Mouse (Mus musculus): ENCODE measurements around the gene Nepro. TPM values are rescaled to one million over a fixed set of nuclear protein-coding genes. Genes with fewer than 3 reads are reported as not detected.
A peak's percentile ranks its signal among the peaks of the same experiment; 100 is the strongest.

Nepro gene
- total RNA-seq, 2 experiments from 2014 or later: 3.2 to 3.4 TPM

DNA sequence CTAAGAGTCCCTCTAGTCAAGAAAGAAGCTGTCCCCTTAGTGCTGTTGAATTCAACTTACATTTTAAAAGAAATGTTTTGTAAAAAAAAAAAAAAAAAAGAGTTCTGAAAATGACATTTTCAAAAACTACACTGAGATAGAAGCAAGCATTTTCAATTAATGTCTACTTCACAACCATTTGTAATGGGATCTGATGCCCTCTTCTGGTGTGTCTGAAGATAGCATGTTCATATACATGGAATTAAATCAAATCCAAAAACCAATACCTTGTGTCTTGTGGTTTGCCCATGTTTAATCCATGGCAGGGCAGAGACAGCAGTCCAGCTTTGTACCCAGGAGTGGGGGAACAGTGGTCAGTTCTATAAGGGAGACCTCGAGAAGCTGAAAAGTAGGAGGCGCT lies 6.3 kb upstream of the Nepro start:
- intact Hi-C loops (cut with DNase I): loop anchor here (10.0 kb wide), 1 partner anchor 233 kb away; no protein-coding TSS in a partner anchor
- no peak overlapping the region for H3K4me3 ChIP-seq
- DNase-seq: no peak
- no peak overlapping the region for H3K27ac ChIP-seq
- peak; percentile 38; the same call in 1 of the 2 replicates for TF ChIP-seq CTCF (IDR thresholded peaks at IDR 0.05)

DNA sequence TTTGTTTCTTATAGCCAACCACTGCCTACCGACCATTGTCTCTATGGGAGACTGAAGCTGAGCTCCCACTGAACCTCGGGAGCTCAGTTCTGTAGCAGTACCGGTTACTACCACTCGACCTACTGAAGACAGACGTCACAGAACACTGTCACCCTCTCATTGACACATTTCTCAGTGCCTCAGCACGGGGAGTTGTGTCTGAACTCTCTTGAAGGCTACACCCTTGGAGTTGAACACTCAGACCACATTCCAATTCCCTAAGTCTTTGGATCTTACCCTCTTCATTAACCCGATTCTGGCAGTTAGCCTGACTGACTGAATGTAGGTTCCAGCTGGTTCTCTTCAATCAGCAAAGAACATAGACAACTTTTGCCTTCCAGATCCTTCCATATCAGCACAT lies 4.8 kb upstream of the Nepro start:
- H3K4me3 ChIP-seq: no peak overlapping the region
- no peak for DNase-seq
- intact Hi-C loops (cut with DNase I): loop anchor here (10.0 kb wide), 1 partner anchor 235 kb away; no protein-coding TSS in a partner anchor
- TF ChIP-seq CTCF (IDR thresholded peaks at IDR 0.05): no peak
- peak overlapping the region; percentile 21; the same call in 1 of the 2 replicates for H3K27ac ChIP-seq

GRCm38 (mm10) chr16:44720518-44720917 lies 3.6 kb upstream of the Nepro start:
- intact Hi-C loops (cut with DNase I): loop anchor here (10.0 kb wide), 1 partner anchor 374 kb away; the partner anchor contains the start of gene Ccdc80

DNA sequence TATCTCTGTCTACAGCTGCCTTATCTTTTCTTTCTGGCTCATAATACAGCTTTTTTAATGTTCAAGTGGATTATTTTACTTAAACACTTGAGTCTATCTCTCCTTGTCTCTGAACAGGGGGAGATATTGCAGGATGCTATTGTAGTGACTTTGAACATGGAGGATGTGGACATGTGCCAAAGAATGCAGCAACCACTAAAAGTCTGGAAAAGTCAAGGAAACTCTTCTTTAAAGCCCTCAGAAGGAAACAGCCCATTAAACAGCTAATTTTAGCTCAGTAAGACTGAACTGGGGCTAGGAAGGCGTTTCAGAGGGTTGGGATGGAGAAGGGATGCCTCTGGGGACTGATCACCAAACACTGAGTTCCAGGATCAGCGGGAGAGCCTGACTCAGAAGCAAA lies 1.4 kb upstream of the Nepro start:
- no peak for TF ChIP-seq CTCF (IDR thresholded peaks at IDR 0.05)
- no peak for DNase-seq
- Histone ChIP-seq H3K27ac (no peak overlapping the region), H3K4me3 (no peak overlapping the region)
- intact Hi-C loops (cut with DNase I): loop anchor here (10.0 kb wide), 1 partner anchor 372 kb away; the partner anchor contains the start of gene Ccdc80

More at GRCm38 (mm10) chr16:44720518-44720917, 3.6 kb upstream of the Nepro start:
- TF ChIP-seq CTCF (IDR thresholded peaks at IDR 0.05): peak; percentile 52
- no peak overlapping the region for H3K27ac ChIP-seq
- no peak overlapping the region for H3K4me3 ChIP-seq
- DNase-seq: no peak

DNA sequence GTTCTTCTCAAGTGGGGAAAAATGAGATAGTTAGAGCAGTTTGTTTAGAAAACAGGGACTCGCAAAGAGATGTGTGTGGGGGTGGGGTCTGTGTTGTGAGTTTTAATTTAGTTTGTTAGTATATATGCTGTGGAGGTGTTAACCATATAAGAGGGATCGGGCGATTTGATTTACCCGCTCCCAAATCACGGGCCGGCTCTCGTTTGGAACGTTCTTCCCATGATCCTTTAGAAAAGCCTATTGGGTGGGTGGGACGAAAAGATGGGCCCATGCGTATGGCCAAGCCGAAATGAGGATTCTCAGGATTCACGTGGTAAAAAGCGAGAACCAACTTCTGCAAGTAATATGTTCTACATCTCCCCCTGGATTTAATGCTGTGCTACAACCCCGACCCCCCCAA lies 746 bp downstream of the Nepro start:
- TF ChIP-seq CTCF (IDR thresholded peaks at IDR 0.05): no peak
- DNase-seq: peak; percentile 40
- Histone ChIP-seq H3K4me3 (peak overlapping the region; percentile 75), H3K27ac (peak overlapping the region; percentile 92)
- intact Hi-C loops (cut with DNase I): loop anchor here (10.0 kb wide), 1 partner anchor 370 kb away; the partner anchor contains the start of gene Ccdc80

DNA sequence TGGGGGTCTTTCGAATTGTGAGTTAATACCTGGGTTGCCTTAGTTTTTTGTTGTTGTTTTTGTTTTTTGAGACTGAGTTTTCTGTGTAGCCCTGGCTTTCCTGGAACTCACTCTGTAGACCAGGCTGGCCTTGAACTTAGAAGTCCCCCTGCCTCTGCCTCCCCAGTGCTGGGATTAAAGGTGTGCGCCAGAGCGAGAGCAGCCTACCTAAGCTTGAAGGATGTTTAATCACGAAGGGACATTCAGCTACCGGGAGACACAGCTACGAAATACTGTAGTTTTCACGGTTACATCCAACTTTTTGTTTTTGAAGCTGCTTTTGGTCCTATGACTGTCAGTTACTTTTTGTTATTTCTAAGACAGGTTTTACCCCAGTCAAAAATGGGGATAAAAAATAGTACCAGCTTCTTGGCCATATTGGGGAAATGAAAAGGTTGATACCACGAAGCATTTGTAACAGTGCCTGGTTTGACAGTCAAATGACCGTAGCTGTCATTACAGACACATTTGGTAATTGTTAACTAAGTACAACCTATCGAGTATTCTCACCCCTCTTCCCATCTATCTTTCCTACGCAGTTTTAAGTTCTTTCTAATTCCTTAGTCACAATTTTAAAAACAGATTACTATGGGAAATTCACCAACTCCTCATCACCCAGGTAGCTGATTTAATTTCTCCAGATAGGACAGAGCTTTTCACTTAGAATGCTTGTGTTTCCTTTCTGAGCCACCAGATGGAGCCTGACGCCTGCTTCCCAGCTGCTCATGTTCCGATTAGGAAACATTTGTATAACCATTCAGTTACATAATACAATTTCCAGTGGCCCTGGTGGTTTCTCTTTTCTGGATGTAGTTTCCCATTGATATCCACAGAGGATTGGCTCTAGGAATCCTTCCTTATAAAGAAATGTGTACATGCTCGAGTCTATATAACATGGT lies 1.5 kb downstream of the Nepro start:
- intact Hi-C loops (cut with DNase I): loop anchor here (10.0 kb wide), 1 partner anchor 369 kb away; the partner anchor contains the start of gene Ccdc80
- DNase-seq: peak; percentile 73
- Histone ChIP-seq H3K4me3 (peak overlapping the region; percentile 75), H3K27ac (peak overlapping the region; percentile 92)
- TF ChIP-seq CTCF (IDR thresholded peaks at IDR 0.05): peak; percentile 95

DNA sequence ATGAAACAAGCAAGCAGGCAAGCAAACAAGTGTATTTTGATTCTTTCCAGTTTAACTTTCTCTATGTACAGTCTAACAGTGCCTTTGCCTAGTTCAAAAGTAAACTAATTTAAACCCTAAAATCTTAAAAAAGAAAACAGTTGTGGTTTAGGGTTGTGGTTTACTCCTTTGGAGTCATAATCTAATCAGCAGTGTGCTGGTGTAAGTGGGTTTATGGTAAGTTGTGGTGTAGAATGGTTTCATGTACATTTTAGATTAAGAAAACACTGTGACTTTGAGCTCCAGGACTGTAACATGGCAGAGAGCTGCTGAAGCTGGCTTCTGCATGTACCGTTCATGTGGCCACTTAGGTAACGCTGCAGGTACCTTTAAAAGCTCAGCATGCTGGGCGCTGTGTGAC lies 3.4 kb downstream of the Nepro start:
- Histone ChIP-seq H3K27ac (no peak overlapping the region), H3K4me3 (no peak overlapping the region)
- TF ChIP-seq CTCF (IDR thresholded peaks at IDR 0.05): no peak
- DNase-seq: no peak
- intact Hi-C loops (cut with DNase I): loop anchor here (10.0 kb wide), 1 partner anchor 367 kb away; the partner anchor contains the start of gene Ccdc80

DNA sequence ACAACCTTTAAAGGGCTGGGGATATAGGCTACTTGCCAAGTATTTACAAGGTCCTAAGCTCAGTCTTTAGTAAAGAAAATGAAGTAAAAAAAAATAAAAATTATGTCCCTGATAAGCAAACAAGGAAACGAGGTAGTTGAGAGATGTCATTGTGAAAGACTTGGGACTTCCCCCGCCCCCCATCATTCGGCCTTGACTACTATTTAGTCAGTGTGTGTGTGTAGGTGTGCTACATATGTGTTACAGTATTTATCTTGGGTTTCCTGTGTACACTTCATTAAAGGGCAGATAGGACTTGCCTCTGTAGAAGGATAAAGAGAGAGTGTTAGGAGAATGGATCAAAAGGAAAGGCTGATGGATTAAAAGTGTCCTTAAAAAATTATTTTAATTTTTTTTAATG lies 10.0 kb downstream of the Nepro start:
- intact Hi-C loops (cut with DNase I): no loop called here
- no peak for DNase-seq
- no peak for TF ChIP-seq CTCF (IDR thresholded peaks at IDR 0.05)

DNA sequence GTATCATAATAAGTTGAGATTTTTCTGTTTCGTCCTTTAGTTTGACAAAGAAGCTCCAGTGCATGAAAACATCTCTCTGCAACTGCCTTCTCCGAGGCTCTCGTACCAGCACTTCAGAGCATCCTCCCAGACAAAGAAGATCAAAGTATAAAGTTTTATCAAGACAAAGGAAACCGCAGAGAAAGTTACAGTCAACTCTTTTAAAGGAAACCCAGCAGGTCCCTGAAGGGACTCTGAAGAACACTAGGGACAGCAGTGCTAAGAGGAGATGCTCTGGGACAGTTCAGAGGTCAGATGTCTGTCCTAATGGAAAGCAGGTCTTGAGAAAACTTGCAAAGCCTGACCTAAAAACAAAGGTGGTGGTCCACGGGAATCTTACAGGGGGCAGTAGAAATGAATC lies 11.6 kb downstream of the Nepro start:
- Histone ChIP-seq H3K4me3 (no peak overlapping the region), H3K27ac (no peak overlapping the region)
- TF ChIP-seq CTCF (IDR thresholded peaks at IDR 0.05): no peak
- no peak for DNase-seq
- intact Hi-C loops (cut with DNase I): no loop called here

More for the DNA sequence above, 10.0 kb downstream of the Nepro start:
- H3K4me3 ChIP-seq: no peak overlapping the region
- no peak overlapping the region for H3K27ac ChIP-seq

GRCm38 (mm10) chr16:44736118-44736517 lies 12.0 kb downstream of the Nepro start:
- DNase-seq: no peak
- no peak for TF ChIP-seq CTCF (IDR thresholded peaks at IDR 0.05)
- no peak overlapping the region for H3K4me3 ChIP-seq
- intact Hi-C loops (cut with DNase I): no loop called here
- no peak overlapping the region for H3K27ac ChIP-seq

DNA sequence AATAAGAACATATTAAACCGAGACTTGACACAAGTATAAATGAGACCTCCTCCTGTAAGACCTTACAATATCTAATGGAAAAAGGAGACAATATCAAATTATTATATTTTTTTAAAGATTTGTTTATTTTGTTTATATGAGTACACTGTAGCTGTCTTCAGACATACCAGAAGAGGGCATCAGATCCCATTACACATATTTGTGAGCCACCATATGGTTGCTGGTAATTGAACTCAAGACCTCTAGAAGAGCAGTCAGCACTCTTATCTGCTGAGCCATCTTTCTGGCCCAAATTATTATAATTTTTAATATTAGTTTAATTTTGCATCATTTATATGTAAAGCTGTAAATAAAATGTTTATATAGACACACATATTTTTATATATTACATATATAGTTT lies 18.7 kb downstream of the Nepro start:
- no peak for DNase-seq
- Histone ChIP-seq H3K27ac (no peak overlapping the region), H3K4me3 (no peak overlapping the region)
- TF ChIP-seq CTCF (IDR thresholded peaks at IDR 0.05): peak; percentile 16; the same call in 1 of the 2 replicates
- intact Hi-C loops (cut with DNase I): loop anchor here (10.0 kb wide), 1 partner anchor 412 kb away; the partner anchor contains the start of genes Atg3 and Slc35a5

GRCm38 (mm10) chr16:44745471-44745865 lies 21.4 kb downstream of the Nepro start:
- peak; percentile 27 for DNase-seq
- no peak for TF ChIP-seq CTCF (IDR thresholded peaks at IDR 0.05)
- H3K4me3 ChIP-seq: peak overlapping the region; percentile 82
- peak overlapping the region; percentile 97 for H3K27ac ChIP-seq
- intact Hi-C loops (cut with DNase I): loop anchor here (10.0 kb wide), 1 partner anchor 409 kb away; the partner anchor contains the start of genes Atg3 and Slc35a5
